Mouse (Mus musculus): Measurements from ENCODE around the gene Nit1. TPM values are rescaled to one million over a fixed set of nuclear protein-coding genes. Genes with fewer than 3 reads are reported as not detected.

The Nit1 gene
- polyA plus RNA-seq, 1 experiment = 52.2 TPM

DNA sequence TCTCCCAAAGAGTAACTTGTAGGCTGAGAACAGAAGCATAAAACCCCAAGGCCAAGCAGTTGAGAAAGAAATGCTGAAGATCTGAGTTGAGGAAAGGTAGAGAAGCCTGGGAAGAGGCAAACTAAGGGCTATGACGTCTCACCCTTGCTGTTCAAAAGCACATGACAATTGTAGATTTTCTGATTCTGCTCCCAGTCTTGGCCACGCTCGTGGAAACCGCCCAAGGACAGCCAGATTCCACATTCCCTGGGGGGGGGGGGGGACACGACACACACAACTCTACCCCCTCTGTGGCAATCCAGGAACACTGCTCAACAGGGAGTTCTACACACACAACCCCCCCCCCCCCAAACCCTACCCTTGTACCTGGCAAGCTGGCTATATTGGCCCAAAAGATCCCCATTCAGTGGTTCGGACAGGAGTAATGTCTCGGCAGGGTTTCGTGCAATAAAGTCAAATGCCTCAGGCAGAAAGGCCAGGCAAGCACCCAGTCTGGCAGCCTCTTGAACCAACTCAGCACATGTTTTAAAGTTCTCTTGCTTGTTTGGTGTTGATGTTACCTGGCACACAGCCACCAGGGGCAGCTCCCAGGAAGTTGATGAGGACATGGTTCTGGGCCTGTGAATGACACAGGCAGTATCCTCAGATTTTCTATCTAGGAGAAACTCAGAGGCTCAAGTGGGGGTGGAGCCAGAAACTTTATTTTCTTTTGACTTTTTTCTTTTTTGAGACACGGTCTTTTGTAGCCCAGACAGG lies 1.3 kb downstream of the Nit1 start:
- 90% methylated on average over 9 of the region's 9 CpGs for WGBS
- DNase-seq = no peak

DNA sequence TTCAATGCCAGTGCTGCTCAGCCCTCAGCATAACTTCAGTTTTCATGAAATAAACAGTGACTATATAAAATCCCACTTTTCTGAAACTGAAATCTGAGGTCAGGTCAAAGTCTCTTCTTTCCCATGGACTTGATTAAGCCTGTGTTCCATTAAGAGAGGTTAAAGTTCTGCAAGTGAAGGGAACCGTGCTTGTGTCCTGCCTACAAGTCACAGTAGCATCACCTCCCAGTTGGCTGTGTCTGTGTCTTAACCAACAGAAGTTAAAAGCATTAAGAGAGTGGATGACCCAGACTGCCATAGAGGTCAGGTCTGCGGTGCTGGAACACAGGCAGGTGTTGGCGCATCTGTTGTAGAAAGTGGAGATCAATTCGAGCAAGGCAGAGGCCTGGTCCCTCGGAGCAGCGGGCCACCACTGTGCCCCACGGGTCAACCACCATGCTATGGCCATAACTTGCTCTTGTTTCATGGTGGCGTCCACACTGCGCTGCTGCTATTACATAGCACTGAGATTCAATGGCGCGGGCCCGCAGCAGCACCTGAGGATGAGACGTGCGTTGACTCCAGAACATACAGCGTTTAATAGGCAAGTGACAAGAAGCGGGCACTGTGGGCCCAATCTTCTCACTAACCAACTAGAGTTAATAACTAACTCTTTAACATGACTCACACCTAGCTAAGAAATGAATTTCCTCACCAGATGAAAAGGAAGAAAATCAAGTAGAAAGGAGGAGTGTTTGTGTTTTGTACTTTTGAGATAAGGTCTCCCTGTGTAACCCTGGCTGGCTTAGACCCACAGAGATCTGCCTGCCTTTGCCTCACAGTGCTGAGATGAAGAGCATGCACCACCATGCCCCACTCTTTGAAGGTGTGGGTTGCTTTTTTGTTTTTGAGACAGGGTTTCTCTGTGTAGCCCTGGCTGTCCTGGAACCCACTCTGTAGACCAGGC lies 2.9 kb downstream of the Nit1 start:
- no peak overlapping the region for H3K27ac ChIP-seq (ENCODE audit: control insufficient read depth, insufficient read depth, low read length)
- H3K27me3 ChIP-seq (ENCODE audit: control insufficient read depth, insufficient read depth, low read length) = no peaks in the 10 kb centered on the region
- 98% methylated on average over 16 of the region's 16 CpGs for WGBS
- H3K4me3 ChIP-seq (ENCODE audit: control insufficient read depth, insufficient read depth, low read length) = no peak overlapping the region
- DNase-seq = no peak
- H3K4me1 ChIP-seq (replicated peaks; ENCODE audit: control insufficient read depth, insufficient read depth, low read length) = peaks cover 12% of the 10 kb centered on the region
- TF ChIP-seq POLR2A (IDR thresholded peaks at IDR 0.05; ENCODE audit: control insufficient read depth, extremely low read depth, insufficient read depth, low read length, poor library complexity) = no peak
- TF ChIP-seq CTCF (IDR thresholded peaks at IDR 0.05; ENCODE audit: borderline replicate concordance, control insufficient read depth, extremely low read depth, insufficient read depth, low read length, poor library complexity) = no peak
- H3K36me3 ChIP-seq (ENCODE audit: control insufficient read depth, insufficient read depth, low read length) = peaks cover 50% of the 10 kb centered on the region

More for the DNA sequence above, 1.3 kb downstream of the Nit1 start:
- Histone ChIP-seq H3K27ac (ENCODE audit: control insufficient read depth, insufficient read depth, low read length) (no peak overlapping the region), H3K4me3 (ENCODE audit: control insufficient read depth, insufficient read depth, low read length) (no peak overlapping the region), H3K36me3 (ENCODE audit: control insufficient read depth, insufficient read depth, low read length) (peaks cover 35% of the 10 kb centered on the region), H3K4me1 (replicated peaks; ENCODE audit: control insufficient read depth, insufficient read depth, low read length) (peaks cover 12% of the 10 kb centered on the region), H3K27me3 (ENCODE audit: control insufficient read depth, insufficient read depth, low read length) (no peaks in the 10 kb centered on the region)
- TF ChIP-seq CTCF (IDR thresholded peaks at IDR 0.05; ENCODE audit: borderline replicate concordance, control insufficient read depth, extremely low read depth, insufficient read depth, low read length, poor library complexity) = no peak
- no peak for TF ChIP-seq POLR2A (IDR thresholded peaks at IDR 0.05; ENCODE audit: control insufficient read depth, extremely low read depth, insufficient read depth, low read length, poor library complexity)

DNA sequence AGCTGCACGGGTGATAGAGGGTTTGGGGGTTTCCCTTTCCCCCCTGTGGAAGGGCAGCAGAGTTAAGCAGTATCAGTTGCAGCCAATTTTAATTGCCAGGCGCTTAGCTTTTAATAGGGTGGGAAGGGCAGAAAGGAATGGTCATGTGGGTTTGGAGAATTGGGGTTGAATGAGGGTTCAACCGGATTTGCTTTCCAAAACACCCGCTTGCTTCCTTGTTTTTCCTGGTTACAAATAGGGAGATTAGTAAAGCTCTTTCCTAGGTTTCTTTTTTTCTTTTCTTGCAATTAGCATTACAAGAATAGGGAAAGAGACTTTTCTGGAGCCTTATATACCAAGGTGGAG lies 15.3 kb downstream of the Nit1 start:
- 4% methylated on average over 4 of the region's 4 CpGs for WGBS
- DNase-seq = no peak
- TF ChIP-seq CTCF (IDR thresholded peaks at IDR 0.05; ENCODE audit: borderline replicate concordance, control insufficient read depth, extremely low read depth, insufficient read depth, low read length, poor library complexity) = no peak
- no peak for TF ChIP-seq POLR2A (IDR thresholded peaks at IDR 0.05; ENCODE audit: control insufficient read depth, extremely low read depth, insufficient read depth, low read length, poor library complexity)
- peaks cover 8% of the 10 kb centered on the region for H3K4me1 ChIP-seq (replicated peaks; ENCODE audit: control insufficient read depth, insufficient read depth, low read length)
- peak overlapping the region; percentile 90 for H3K4me3 ChIP-seq (ENCODE audit: control insufficient read depth, insufficient read depth, low read length)
- H3K27ac ChIP-seq (ENCODE audit: control insufficient read depth, insufficient read depth, low read length) = peak overlapping the region; percentile 16; the same call in 1 of the 2 replicates
- H3K27me3 ChIP-seq (ENCODE audit: control insufficient read depth, insufficient read depth, low read length) = no peaks in the 10 kb centered on the region
- H3K36me3 ChIP-seq (ENCODE audit: control insufficient read depth, insufficient read depth, low read length) = no peaks in the 10 kb centered on the region

DNA sequence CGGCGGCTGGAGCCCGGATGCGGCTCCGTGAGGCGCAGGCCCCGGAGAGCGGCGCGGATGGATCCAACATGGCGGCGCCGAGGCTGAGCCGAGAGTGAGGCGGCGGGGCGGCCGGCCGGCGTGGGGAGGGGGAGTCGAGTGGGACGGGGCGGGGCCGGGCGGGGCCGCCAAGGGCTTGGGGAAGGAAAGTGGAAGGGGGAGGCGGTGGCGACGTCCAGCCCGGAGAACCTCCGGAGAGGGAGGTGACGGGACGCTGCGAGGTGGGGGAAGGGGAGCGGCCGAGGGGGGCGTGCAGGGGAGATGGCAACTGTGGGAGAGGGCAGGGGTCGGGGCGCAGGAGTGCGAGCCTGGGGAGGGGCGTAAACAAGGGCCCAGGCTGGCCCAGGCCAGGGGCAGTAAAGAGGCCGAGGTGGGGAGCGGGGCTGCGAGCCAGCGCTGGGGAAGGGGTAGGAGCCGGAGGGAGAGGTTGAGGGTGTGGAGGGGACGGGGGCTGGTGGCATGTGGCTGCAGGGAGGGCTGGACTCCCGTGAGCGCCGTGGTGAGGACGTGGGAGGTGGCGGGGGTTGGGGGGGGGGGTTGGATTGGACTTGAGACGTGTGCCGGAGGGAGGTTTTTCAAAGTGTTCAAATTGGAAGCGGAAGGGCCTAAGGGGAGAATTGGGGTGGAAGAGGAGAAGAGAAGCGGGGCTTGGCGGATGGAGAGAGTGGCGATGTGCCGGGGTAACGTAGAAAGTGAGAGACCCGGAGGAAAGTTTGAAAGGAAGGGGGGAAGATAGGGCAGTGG lies 15.8 kb downstream of the Nit1 start:
- no peaks in the 10 kb centered on the region for H3K36me3 ChIP-seq (ENCODE audit: control insufficient read depth, insufficient read depth, low read length)
- peak; percentile 80 for DNase-seq
- H3K4me3 ChIP-seq (ENCODE audit: control insufficient read depth, insufficient read depth, low read length) = peak overlapping the region; percentile 90
- 1% methylated on average over 47 of the region's 61 CpGs for WGBS
- peaks cover 8% of the 10 kb centered on the region for H3K4me1 ChIP-seq (replicated peaks; ENCODE audit: control insufficient read depth, insufficient read depth, low read length)
- H3K27ac ChIP-seq (ENCODE audit: control insufficient read depth, insufficient read depth, low read length) = peak overlapping the region; percentile 16; the same call in 1 of the 2 replicates
- TF ChIP-seq POLR2A (IDR thresholded peaks at IDR 0.05; ENCODE audit: control insufficient read depth, extremely low read depth, insufficient read depth, low read length, poor library complexity) (no peak), CTCF (IDR thresholded peaks at IDR 0.05; ENCODE audit: borderline replicate concordance, control insufficient read depth, extremely low read depth, insufficient read depth, low read length, poor library complexity) (no peak)
- H3K27me3 ChIP-seq (ENCODE audit: control insufficient read depth, insufficient read depth, low read length) = no peaks in the 10 kb centered on the region

DNA sequence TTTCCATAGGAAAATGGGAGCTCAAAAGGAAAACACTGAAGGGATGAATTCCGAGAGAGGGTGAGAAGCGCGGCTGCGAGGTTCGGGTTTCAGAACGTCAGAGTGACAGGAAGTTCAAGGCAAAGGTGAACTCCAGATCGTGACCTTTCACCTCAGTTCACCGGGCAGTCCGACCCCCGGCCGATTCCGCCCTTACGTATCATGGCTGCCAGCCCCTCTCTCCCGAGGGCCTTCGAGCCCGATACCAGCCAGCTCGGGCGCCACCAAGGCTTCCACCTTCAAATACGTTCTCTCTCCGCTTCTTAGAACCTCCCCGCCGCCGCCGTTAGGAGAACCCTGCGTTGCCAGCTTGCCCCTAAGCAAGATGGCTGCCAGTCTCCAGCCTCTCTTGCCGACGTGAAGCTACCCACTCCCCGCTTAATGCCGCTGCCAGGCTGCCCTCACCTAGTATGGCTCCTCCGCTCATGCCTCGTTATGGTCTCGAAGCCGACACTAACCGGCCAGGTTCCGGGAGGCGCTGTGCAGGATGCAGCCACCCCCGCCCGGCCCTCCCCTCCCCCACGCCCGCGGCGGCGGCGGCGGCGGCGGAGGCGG lies 16.5 kb downstream of the Nit1 start, which contains the start of gene Dedd:
Gene Dedd (plus strand): TSS at position 307 of the 594 bp plus-strand sequence.
- WGBS = under 1% methylated on average over 42 of the region's 48 CpGs
- Histone ChIP-seq H3K27ac (ENCODE audit: control insufficient read depth, insufficient read depth, low read length) (peak within 1 kb of the TSS; percentile 79), H3K4me1 (replicated peaks; ENCODE audit: control insufficient read depth, insufficient read depth, low read length) (peaks cover 8% of the 10 kb centered on the region), H3K27me3 (ENCODE audit: control insufficient read depth, insufficient read depth, low read length) (no peaks in the 10 kb centered on the region), H3K4me3 (ENCODE audit: control insufficient read depth, insufficient read depth, low read length) (peak within 1 kb of the TSS; percentile 90), H3K36me3 (ENCODE audit: control insufficient read depth, insufficient read depth, low read length) (no peaks in the 10 kb centered on the region)
- peak; percentile 44; the same call in 1 of the 2 replicates for TF ChIP-seq CTCF (IDR thresholded peaks at IDR 0.05; ENCODE audit: borderline replicate concordance, control insufficient read depth, extremely low read depth, insufficient read depth, low read length, poor library complexity)
- peak; percentile 41; the same call in 1 of the 2 replicates for TF ChIP-seq POLR2A (IDR thresholded peaks at IDR 0.05; ENCODE audit: control insufficient read depth, extremely low read depth, insufficient read depth, low read length, poor library complexity)
- peak; percentile 88 for DNase-seq
